Mouse (Mus musculus) layer of hippocampus, postnatal 10 days (tissue): Measurements from ENCODE around the gene Eif2a. TPM values are rescaled to one million over a fixed set of nuclear protein-coding genes. Genes with fewer than 3 reads are reported as not detected.

Experiments used
- total RNA-seq, 2 experiments: library from RNA; stranded (reverse); gene quantifications; 2 replicates each; pipeline ENCODE4 v1.2.3; 2021

Gene Eif2a
- total RNA-seq, 2 experiments from 2014 or later, result 40.1 to 43.9 TPM

Other genes starting within 250 kb of the Eif2a start
- 10 to 100 TPM; 36.8 to 39.2 TPM for gene Tsc22d2, start 111.1 kb upstream of the Eif2a start, total RNA-seq
- 10 to 100 TPM; 31.4 to 33.0 TPM for gene Serp1, start 71 bp downstream of the Eif2a start, total RNA-seq
- gene Selenot, start 50.8 kb downstream of the Eif2a start, total RNA-seq, result 100 to 1,000 TPM; 168 to 170 TPM
- 1 to 10 TPM in 1 of 2 experiments, under 1 TPM in 1; 0.94 to 1.1 TPM for gene Erich6, start 111.4 kb downstream of the Eif2a start, total RNA-seq
- gene Siah2, start 166.6 kb downstream of the Eif2a start, total RNA-seq, result 10 to 100 TPM; 17.0 to 19.4 TPM